Mouse (Mus musculus) cerebellum, postnatal 10 days (tissue): ENCODE measurements at regions not wholly inside any gene's neighbourhood (a gene's known extent, or its start where the extent isn't known, plus 50 kb on each side); places are given as distances from the start of the nearest gene placed in this dataset.

Experiments used
- DNase-seq, 2 experiments: peaks; one replicate each; pipeline ENCODE4 v3.0.0; 2021; ENCODE audit warnings: mixed read lengths in 2 of 2

GRCm38 (mm10) chr3:38577890-38578628 is 93.4 kb upstream of the Ankrd50 start:
- no peak for DNase-seq

- DNase-seq, result no peak
These were observed 89.0 kb upstream of the Ankrd50 start for GRCm38 (mm10) chr3:38573594-38573993.

GRCm38 (mm10) chr3:38572159-38572558 is 87.5 kb upstream of the Ankrd50 start:
- DNase-seq, result no peak

- no peak for DNase-seq
These were observed 86.6 kb upstream of the Ankrd50 start for GRCm38 (mm10) chr3:38571224-38571623.

GRCm38 (mm10) chr3:38569001-38569400 is 84.4 kb upstream of the Ankrd50 start:
- DNase-seq, result no peak

GRCm38 (mm10) chr3:38568596-38568975 is 83.9 kb upstream of the Ankrd50 start:
- no peak for DNase-seq

- DNase-seq, result no peak
These were observed 83.4 kb upstream of the Ankrd50 start for GRCm38 (mm10) chr3:38567946-38568595.

GRCm38 (mm10) chr3:38566576-38566975 is 81.9 kb upstream of the Ankrd50 start:
- DNase-seq, result no peak

- no peak for DNase-seq
These were observed 80.2 kb upstream of the Ankrd50 start for GRCm38 (mm10) chr3:38564844-38565243.

GRCm38 (mm10) chr3:38564364-38564763 is 79.7 kb upstream of the Ankrd50 start:
- peak; percentile 8 to 10 for DNase-seq

- DNase-seq, result no peak
These were observed 76.5 kb upstream of the Ankrd50 start for GRCm38 (mm10) chr3:38561186-38561585.

- DNase-seq, result no peak
These were observed 71.3 kb upstream of the Ankrd50 start for GRCm38 (mm10) chr3:38555939-38556338.

- no peak for DNase-seq
These were observed 68.9 kb upstream of the Ankrd50 start for GRCm38 (mm10) chr3:38553470-38554043.

- DNase-seq, result no peak
These were observed 62.4 kb upstream of the Ankrd50 start for GRCm38 (mm10) chr3:38547032-38547431.

- no peak for DNase-seq
These were observed 60.9 kb upstream of the Ankrd50 start for GRCm38 (mm10) chr3:38545501-38545896.

GRCm38 (mm10) chr3:38544718-38545500 is 60.3 kb upstream of the Ankrd50 start:
- DNase-seq, result no peak

- no peak for DNase-seq
These were observed 59.2 kb upstream of the Ankrd50 start for GRCm38 (mm10) chr3:38543816-38544215.

GRCm38 (mm10) chr3:38541296-38541695 is 56.7 kb upstream of the Ankrd50 start:
- DNase-seq, result no peak

- no peak for DNase-seq
These were observed 53.7 kb upstream of the Ankrd50 start for GRCm38 (mm10) chr3:38538309-38538708.

GRCm38 (mm10) chr3:38537770-38538169 is 53.1 kb upstream of the Ankrd50 start:
- no peak for DNase-seq
